Mouse (Mus musculus) thymus, adult 2 months (tissue): Measurements from ENCODE around the gene AC140267.1. TPM values are rescaled to one million over a fixed set of nuclear protein-coding genes. Genes with fewer than 3 reads are reported as not detected.

Experiments
- DNase-seq: peaks from one replicate; pipeline ENCODE4 v3.0.0; 2021
- H3K27ac ChIP-seq: fragments of 200-500 bp; 2 replicates; pipeline ENCODE4 v1.5.1; 2012; ENCODE audit warnings: low read length, control low read depth; ENCODE audit not compliant: control insufficient read depth, insufficient read depth
- H3K27me3 ChIP-seq: fragments of 200-500 bp; 2 replicates; pipeline ENCODE4 v1.6.1; 2012; ENCODE audit warnings: mild to moderate bottlenecking, low read length, moderate library complexity, mixed read lengths; ENCODE audit not compliant: control insufficient read depth, insufficient read depth
- H3K36me3 ChIP-seq: fragments of 200-500 bp; 2 replicates; pipeline ENCODE4 v1.6.1; 2012; ENCODE audit warnings: mild to moderate bottlenecking, low read length, moderate library complexity; ENCODE audit not compliant: control insufficient read depth, insufficient read depth
- H3K4me1 ChIP-seq: fragments of 200-500 bp; replicated peaks from 2 replicates; pipeline ENCODE4 v1.6.1; 2012; ENCODE audit warnings: low read length; ENCODE audit not compliant: control insufficient read depth, insufficient read depth
- H3K4me3 ChIP-seq: fragments of 200-500 bp; 2 replicates; pipeline ENCODE4 v1.5.1; 2012; ENCODE audit warnings: mild to moderate bottlenecking, low read length, control low read depth, moderate library complexity; ENCODE audit not compliant: control insufficient read depth, insufficient read depth
- CTCF ChIP-seq: fragments of 200-500 bp; IDR thresholded peaks from 2 replicates; pipeline ENCODE4 v1.5.1; 2012; ENCODE audit warnings: mild to moderate bottlenecking, control low read depth, low read length, moderate library complexity, borderline replicate concordance; ENCODE audit not compliant: control insufficient read depth, poor library complexity, insufficient read depth; ENCODE audit errors: extremely low read depth
- POLR2A ChIP-seq: fragments of 200-500 bp; IDR thresholded peaks from 2 replicates; pipeline ENCODE4 v1.6.1; 2012; ENCODE audit warnings: mild to moderate bottlenecking, low read length, control low read depth, moderate library complexity; ENCODE audit not compliant: control insufficient read depth, poor library complexity, insufficient read depth; ENCODE audit errors: extremely low read depth
- WGBS: fragments of 180-500 bp; shearing (Covaris S2); methylation state at CpG from one replicate; pipeline ENCODE4 v1.1.7; 2018; 5-methylcytosine and 5-hydroxymethylcytosine counted together
- polyA plus RNA-seq: library from polyadenylated mRNA; depleted of rRNA; stranded (reverse); fragments of >200 nt; gene quantifications from 2 replicates; pipeline ENCODE4 v1.2.3, GENCODE M21; 2012

Gene AC140267.1
- polyA plus RNA-seq, 1 experiment: not detected

DNA sequence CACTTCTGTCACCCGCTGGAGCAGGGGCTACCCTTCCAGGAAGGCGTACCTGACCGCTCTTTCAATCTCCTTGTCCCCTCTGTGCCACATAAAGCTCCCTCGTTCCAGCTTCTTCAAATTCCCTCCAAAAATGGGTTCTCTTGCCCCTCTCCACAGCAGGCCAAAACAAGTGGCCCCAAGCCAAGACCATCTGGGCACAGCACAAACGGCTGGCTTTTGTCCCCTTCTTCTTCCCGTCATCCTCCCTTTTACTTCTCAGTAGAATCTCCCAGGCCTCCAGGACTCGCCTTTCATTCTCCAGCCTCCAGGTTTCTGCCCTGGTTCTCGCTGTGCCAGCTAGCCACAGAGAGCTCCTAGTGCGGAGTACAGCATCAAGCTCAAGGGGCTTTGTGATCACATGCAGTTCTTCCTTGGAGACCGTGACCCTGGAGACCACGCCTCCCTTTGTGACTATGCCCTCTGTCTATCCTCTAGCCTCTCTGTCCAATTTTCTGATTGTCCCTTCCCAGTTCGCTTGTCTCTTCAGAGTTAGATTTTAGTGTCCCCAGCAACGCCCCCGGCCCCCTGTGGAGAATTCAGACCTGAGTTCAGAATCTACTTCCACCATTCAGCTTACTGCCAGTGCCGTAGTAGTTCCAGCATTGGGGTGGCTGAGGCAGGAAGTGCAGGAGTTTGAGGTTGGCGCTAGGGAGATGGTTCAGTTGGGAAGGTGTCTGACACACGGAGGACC, 7.4 kb upstream of the AC140267.1 start:
- no peaks in the 10 kb centered on the region for H3K4me1 ChIP-seq
- TF ChIP-seq CTCF: no peak
- TF ChIP-seq POLR2A: no peak
- no peak overlapping the region for H3K4me3 ChIP-seq
- 88% methylated on average over 17 of the region's 17 CpGs for WGBS
- H3K27ac ChIP-seq: no peak overlapping the region
- no peak for DNase-seq
- no peaks in the 10 kb centered on the region for H3K36me3 ChIP-seq
- no peaks in the 10 kb centered on the region for H3K27me3 ChIP-seq

GRCm38 (mm10) chr15:80232331-80232730, 3.3 kb upstream of the AC140267.1 start:
- Histone ChIP-seq H3K36me3 (peaks cover 16% of the 10 kb centered on the region), H3K27me3 (no peaks in the 10 kb centered on the region), H3K4me3 (no peak overlapping the region), H3K27ac (no peak overlapping the region), H3K4me1 (peaks cover 10% of the 10 kb centered on the region)
- TF ChIP-seq POLR2A: no peak
- TF ChIP-seq CTCF: no peak
- WGBS: 89% methylated on average over 2 of the region's 2 CpGs
- no peak for DNase-seq

GRCm38 (mm10) chr15:80233053-80233452, 2.6 kb upstream of the AC140267.1 start:
- Histone ChIP-seq H3K4me1 (peaks cover 10% of the 10 kb centered on the region), H3K4me3 (no peak overlapping the region), H3K27ac (no peak overlapping the region), H3K36me3 (peaks cover 18% of the 10 kb centered on the region), H3K27me3 (no peaks in the 10 kb centered on the region)
- DNase-seq: no peak
- no peak for TF ChIP-seq POLR2A
- no peak for TF ChIP-seq CTCF
- 86% methylated on average over 4 of the region's 4 CpGs for WGBS

DNA sequence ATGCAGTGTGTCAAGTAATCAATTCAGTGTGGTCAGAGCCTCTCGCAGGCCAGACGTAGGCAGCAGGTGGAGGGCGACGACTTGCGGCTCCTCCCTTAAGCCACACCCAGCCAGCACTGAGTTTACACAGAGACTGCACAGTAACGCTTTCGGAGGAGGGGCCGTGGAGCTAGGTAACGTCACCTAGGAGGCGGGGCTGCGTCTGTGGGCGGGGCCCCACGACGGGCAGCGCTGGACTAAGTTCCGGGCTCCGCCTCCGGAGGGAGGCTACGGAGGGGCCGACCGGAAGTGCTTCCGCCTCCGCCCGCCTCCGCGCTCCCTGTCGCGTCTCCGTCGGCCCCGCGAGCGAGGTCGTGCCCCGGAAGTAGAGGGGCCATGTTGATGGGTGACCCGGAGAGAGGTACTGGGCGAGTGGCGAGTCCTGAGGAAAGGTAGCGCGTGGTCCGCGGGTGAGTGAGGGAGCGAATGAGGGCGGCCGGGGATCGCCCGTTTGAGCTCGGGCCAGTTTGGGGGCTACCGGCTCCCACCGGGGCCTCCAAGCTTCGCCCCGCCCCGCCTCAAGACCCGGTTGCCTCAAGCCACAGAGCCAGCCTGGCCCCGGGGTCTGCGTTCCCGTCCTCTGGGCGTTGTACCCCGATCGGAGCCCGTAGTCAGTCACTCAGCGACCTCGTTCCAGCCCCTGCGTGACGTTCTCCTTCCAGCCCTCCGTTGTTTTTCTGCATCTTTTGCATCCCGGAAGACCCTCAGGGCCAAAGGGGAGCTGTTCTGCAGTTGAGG, 1.7 kb upstream of the AC140267.1 start, which contains the start of gene Mief1:
Gene Mief1 (plus strand): TSS at position 286 of the 777 bp plus-strand sequence.
- peaks cover 27% of the 10 kb centered on the region for H3K36me3 ChIP-seq
- H3K27me3 ChIP-seq: no peaks in the 10 kb centered on the region
- WGBS: under 1% methylated on average over 67 of the region's 67 CpGs
- H3K4me1 ChIP-seq: peaks cover 10% of the 10 kb centered on the region
- H3K4me3 ChIP-seq: peak within 1 kb of the TSS; percentile 72
- DNase-seq: peak; percentile 99
- H3K27ac ChIP-seq: peak within 1 kb of the TSS; percentile 2; the same call in 1 of the 2 replicates
- TF ChIP-seq CTCF (peak; percentile 77), POLR2A (peak; percentile 75)

GRCm38 (mm10) chr15:80248135-80248534, 12.5 kb downstream of the AC140267.1 start:
- H3K4me1 ChIP-seq: no peaks in the 10 kb centered on the region
- no peak overlapping the region for H3K4me3 ChIP-seq
- H3K36me3 ChIP-seq: peaks cover 55% of the 10 kb centered on the region
- no peak overlapping the region for H3K27ac ChIP-seq
- DNase-seq: no peak
- TF ChIP-seq CTCF (no peak), POLR2A (no peak)
- no peaks in the 10 kb centered on the region for H3K27me3 ChIP-seq
- WGBS: 97% methylated on average over 12 of the region's 12 CpGs

GRCm38 (mm10) chr15:80248596-80248995, 13.0 kb downstream of the AC140267.1 start:
- H3K27me3 ChIP-seq: no peaks in the 10 kb centered on the region
- H3K4me1 ChIP-seq: no peaks in the 10 kb centered on the region
- H3K36me3 ChIP-seq: peaks cover 55% of the 10 kb centered on the region
- no peak for DNase-seq
- 98% methylated on average over 1 of the region's 1 CpGs for WGBS
- H3K27ac ChIP-seq: no peak overlapping the region
- TF ChIP-seq POLR2A: no peak
- no peak for TF ChIP-seq CTCF
- H3K4me3 ChIP-seq: no peak overlapping the region
